Mouse (Mus musculus) pancreas, adult 10 weeks (tissue): Measurements from ENCODE around the gene Nepn. TPM values are rescaled to one million over a fixed set of nuclear protein-coding genes. Genes with fewer than 3 reads are reported as not detected.

Experiments
- polyA plus RNA-seq: library from polyadenylated mRNA; stranded (reverse); fragments of 350-450 nt; fragmentation: Illumina TruSeq; extraction: RNeasy Lipid Tissue Mini Kit (QIAGEN cat#74804); gene quantifications from one replicate; pipeline ENCODE4 v1.2.3, GENCODE M21; 2015; ENCODE audit warnings: low read depth, low replicate concordance; ENCODE audit not compliant: insufficient read depth

Nepn gene
- not detected for polyA plus RNA-seq

GRCm38 (mm10) chr10:52388922-52389430, at the start of gene Nepn:
Gene Nepn, plus strand, starts transcription at chr10:52388972.

DNA sequence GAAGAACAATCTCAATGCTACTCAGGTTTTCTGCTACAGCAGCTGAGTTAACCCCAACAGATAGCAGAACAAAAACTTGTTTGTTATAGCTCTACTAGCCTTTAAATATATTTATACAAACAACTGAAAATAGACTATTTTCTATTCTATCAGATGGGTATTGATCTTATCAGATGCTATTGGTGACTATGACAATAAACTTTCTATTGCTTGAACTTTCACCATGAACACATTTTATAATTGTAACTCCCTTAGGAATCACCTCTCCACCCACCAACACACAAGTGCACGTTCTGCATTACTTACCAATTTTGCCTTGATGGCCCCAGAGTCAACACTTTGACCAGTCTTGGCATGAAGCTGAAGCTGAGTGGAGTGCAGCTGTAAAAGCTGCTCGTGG, 30.3 kb upstream of the Nepn start, which contains the start of gene Gm26741:
Gm26741 (plus strand) TSS at position 301 of the 400 bp plus-strand sequence.

GRCm38 (mm10) chr10:52381845-52382591, 6.8 kb upstream of the Nepn start, which contains the start of gene Gopc:
Gene Gopc, minus strand, starts transcription at chr10:52382124.

DNA sequence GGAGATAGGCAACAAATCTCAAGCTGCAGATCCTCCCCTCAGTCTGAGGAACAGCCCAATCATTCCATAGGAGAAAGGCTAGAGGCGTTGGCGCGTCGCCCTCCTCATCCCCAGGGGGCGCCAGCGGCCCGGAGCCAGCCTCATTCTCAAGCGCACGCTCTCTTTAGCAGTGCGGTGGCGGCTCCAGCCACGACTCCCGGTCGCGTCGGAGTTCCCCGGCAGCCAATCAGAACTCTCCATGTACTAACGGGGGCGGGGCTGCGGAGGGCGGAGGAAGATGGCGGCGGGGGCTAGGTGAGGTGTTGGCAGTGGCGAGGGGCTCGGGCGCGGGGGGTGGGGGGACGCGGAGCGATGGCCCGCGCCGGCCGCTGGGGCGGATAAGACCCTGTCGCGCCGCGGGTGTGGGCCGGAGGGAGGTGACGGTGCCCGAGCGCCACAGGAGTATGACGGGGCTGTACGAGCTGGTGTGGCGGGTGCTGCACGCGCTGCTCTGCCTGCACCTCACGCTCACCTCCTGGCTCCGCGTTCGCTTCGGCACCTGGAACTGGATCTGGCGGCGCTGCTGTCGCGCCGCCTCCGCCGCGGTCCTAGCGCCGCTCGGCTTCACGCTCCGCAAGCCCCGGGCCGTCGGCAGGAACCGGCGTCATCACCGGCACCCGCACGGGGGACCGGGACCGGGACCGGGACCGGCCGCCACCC, 28.7 kb downstream of the Nepn start, which contains the start of gene Nus1:
Nus1 (plus strand) TSS at position 249 of the 699 bp plus-strand sequence.

Other genes starting within 250 kb of the Nepn start
- not detected for gene Ros1, start 193.7 kb upstream of the Nepn start, polyA plus RNA-seq
- 4.7 TPM for gene Dcbld1, start 155.4 kb upstream of the Nepn start, polyA plus RNA-seq
- gene Gm26741, start 30.2 kb upstream of the Nepn start, polyA plus RNA-seq, result not detected
- gene Gopc, start 6.8 kb upstream of the Nepn start, polyA plus RNA-seq, result 4.7 TPM
- 8.9 TPM for gene Nus1, start 28.6 kb downstream of the Nepn start, polyA plus RNA-seq